In genomic region chr10:13842855-13843254, GRCm38 (mm10) we compare ENCODE assay signal across 10 mouse cellular contexts. TPM values are rescaled to one million over a fixed set of nuclear protein-coding genes. Genes with fewer than 3 reads are reported as not detected.
DNase-seq lines count a peak whose midpoint lies in the region; ATAC-seq and TF ChIP-seq lines count a peak whose summit lies in the region.
"Had no signal": no experiment of that assay in that cellular context is flagged by ENCODE, and none has a peak within 500 bp of the region (broad histone marks: within the 10 kb centered on the region; RNA-seq: fewer than 3 reads in every experiment).

No protein-coding gene starts in this region.

- H3K27me3 ChIP-seq in forebrain, postnatal 0 days (ENCODE audit: insufficient read depth, low read length) = no peaks in the 10 kb centered on the region
- H3K27me3 ChIP-seq: lung, embryonic 15.5 days had no signal

- no peak for ATAC-seq in erythroid progenitor cell, adult 5-6 weeks (replicated peaks; ENCODE audit: low FRiP score, poor library complexity, severe bottlenecking)
- no peak for ATAC-seq in forebrain, postnatal 0 days

- TF ChIP-seq CTCF in forebrain, postnatal 0 days (IDR thresholded peaks at IDR 0.05; ENCODE audit: low read depth) = no peak

- H3K27ac ChIP-seq in forebrain, postnatal 0 days (ENCODE audit: low read depth, low read length) = no peak overlapping the region
- H3K27ac ChIP-seq: lung, embryonic 15.5 days had no signal

- no peaks in the 10 kb centered on the region for H3K4me1 ChIP-seq in forebrain, postnatal 0 days (ENCODE audit: insufficient read depth)

- WGBS in forebrain, postnatal 0 days = 74% methylated on average over 8 of the region's 8 CpGs

- no peak overlapping the region for H3K9ac ChIP-seq in forebrain, postnatal 0 days
- H3K9ac ChIP-seq: lung, embryonic 15.5 days had no signal

- no peaks in the 10 kb centered on the region for H3K36me3 ChIP-seq in forebrain, postnatal 0 days (ENCODE audit: insufficient read depth)
- H3K36me3 ChIP-seq: lung, embryonic 15.5 days had no signal

- no peak overlapping the region for H3K4me2 ChIP-seq in forebrain, postnatal 0 days (ENCODE audit: low read depth)
- H3K4me2 ChIP-seq: lung, embryonic 15.5 days had no signal

- no peak overlapping the region for H3K4me3 ChIP-seq in forebrain, postnatal 0 days (ENCODE audit: low read depth, low read length)
- H3K4me3 ChIP-seq: lung, embryonic 15.5 days had no signal

- DNase-seq in left cerebral cortex, postnatal 36 days (ENCODE audit: low spot score in 2 of 2) = peak; percentile 36 to 37
- no peak for DNase-seq in left cerebral cortex, adult 8-10 months (ENCODE audit: low spot score in 2 of 2)
- peak; percentile 69 to 79 for DNase-seq in cerebellum, adult 18-20 months
- DNase-seq in heart, adult 8-10 months (ENCODE audit: low spot score) = peak; percentile 63
- DNase-seq in right cerebral cortex, postnatal 14 days = peak; percentile 30
- DNase-seq in forebrain, postnatal 0 days = no peak
- no peak for DNase-seq in kidney, postnatal 25 days
- DNase-seq: thymus, adult 2 months had no signal

- no peaks in the 10 kb centered on the region for H3K9me3 ChIP-seq in forebrain, postnatal 0 days (ENCODE audit: low read length)
- H3K9me3 ChIP-seq: lung, embryonic 15.5 days had no signal

- intact Hi-C loops in left cerebral cortex, postnatal 36 days (cut with DNase I) = no loop called here

RNA-seq across cellular contexts. Expression of gene Aig1, which starts 25.9 kb away (rescaled TPM):
- total RNA-seq in left cerebral cortex, postnatal 36 days (2021) = 10 to 100 TPM; 61.1 to 64.1 TPM
- total RNA-seq in left cerebral cortex, adult 8-10 months (2022) = 10 to 100 TPM; 63.3 to 70.3 (median 66.1) TPM
- 10 to 100 TPM; 58.1 to 65.1 (median 58.9) TPM for total RNA-seq in heart, adult 8-10 months (2022)
- total RNA-seq in erythroid progenitor cell, adult 5-6 weeks (2015; ENCODE audit: low replicate concordance) = 3.6 and 5.4 TPM in 2 replicates
- total RNA-seq in erythroid progenitor cell, adult 5-6 weeks (2017; ENCODE audit: low replicate concordance) = 2.0 and 6.9 TPM in 2 replicates
- 103 and 129 TPM in 2 replicates for total RNA-seq in forebrain, postnatal 0 days (2014; rRNA removed)
- polyA plus RNA-seq in forebrain, postnatal 0 days (2015; fragmentation: Nextera tagmentation; extraction: Ambion mirVana) = 79.9 and 98.2 TPM in 2 replicates

Comparison
In these comparisons a context has a peak if more than half of its experiments do, and no peak if none do; other contexts are left out.
1. DNase-seq: peak in left cerebral cortex, postnatal 36 days (2 of 2), cerebellum, adult 18-20 months (2 of 2), heart, adult 8-10 months (single experiment) and right cerebral cortex, postnatal 14 days (single experiment); none in left cerebral cortex, adult 8-10 months (0 of 2), forebrain, postnatal 0 days (single experiment) and kidney, postnatal 25 days (0 of 2).
2. RNA of gene Aig1, which starts 25.9 kb away (total RNA-seq): 103 to 129 TPM in forebrain, postnatal 0 days, 63.3 to 70.3 TPM in left cerebral cortex, adult 8-10 months, 61.1 to 64.1 TPM in left cerebral cortex, postnatal 36 days and 58.1 to 65.1 TPM in heart, adult 8-10 months; 2.0 to 6.9 TPM in erythroid progenitor cell, adult 5-6 weeks; every median in the first group is over 4 times any median in the second.